Mouse (Mus musculus): Measurements from ENCODE around the gene Trpc4ap. TPM values are rescaled to one million over a fixed set of nuclear protein-coding genes. Genes with fewer than 3 reads are reported as not detected.

Trpc4ap gene
- total RNA-seq, 2 experiments from 2014 or later, result 140 TPM

GRCm38 (mm10) chr2:155590876-155591275 lies 101.3 kb downstream of the Trpc4ap start:
- no peak for DNase-seq (ENCODE audit: low spot score in 2 of 2)
- intact Hi-C loops (cut with DNase I), result no loop called here

GRCm38 (mm10) chr2:155589521-155589920 lies 102.7 kb downstream of the Trpc4ap start:
- intact Hi-C loops (cut with DNase I), result no loop called here
- DNase-seq (ENCODE audit: low spot score in 2 of 2), result peak in 1 of 2 experiments; percentile 14

- intact Hi-C loops (cut with DNase I), result no loop called here
- no peak for DNase-seq (ENCODE audit: low spot score in 2 of 2)
Measured at GRCm38 (mm10) chr2:155588136-155588535, 104.0 kb downstream of the Trpc4ap start.

GRCm38 (mm10) chr2:155585486-155585885 lies 106.7 kb downstream of the Trpc4ap start:
- intact Hi-C loops (cut with DNase I), result loop anchor here (2.0 kb wide), 1 partner anchor 69 kb away; the partner anchor contains the start of gene Acss2
- DNase-seq (ENCODE audit: low spot score in 2 of 2), result no peak

- no peak for DNase-seq (ENCODE audit: low spot score in 2 of 2)
- intact Hi-C loops (cut with DNase I), result loop anchor here (2.0 kb wide), 1 partner anchor 68 kb away; the partner anchor contains the start of gene Acss2
Measured at GRCm38 (mm10) chr2:155585082-155585481, 107.1 kb downstream of the Trpc4ap start.

Small RNAs within 50 kb of the gene (microRNA-seq; reads per million reads assigned to microRNA genes)
- 4.2 to 18.2 reads per million in 2 experiments for gene Mir499

Other genes starting within 250 kb of the Trpc4ap start
- 10 to 100 TPM; 60.9 to 63.8 TPM for gene Ncoa6, start 218.5 kb downstream of the Trpc4ap start, total RNA-seq (2021)
- gene Acss2, start 174.4 kb downstream of the Trpc4ap start, total RNA-seq (2021), result 10 to 100 TPM; 46.6 to 52.7 TPM
- gene Ggt7, start 174.1 kb downstream of the Trpc4ap start, total RNA-seq (2021), result 100 to 1,000 TPM; 112 to 120 TPM
- gene Gss, start 99.6 kb downstream of the Trpc4ap start, total RNA-seq (2021), result 10 to 100 TPM; 15.8 to 18.3 TPM
- 1 to 10 TPM; 4.5 to 5.6 TPM for gene Myh7b, start 81.2 kb downstream of the Trpc4ap start, total RNA-seq (2021)
- gene Edem2, start 37.1 kb upstream of the Trpc4ap start, total RNA-seq (2021), result 10 to 100 TPM; 16.6 to 17.8 TPM
- gene Gm17581, start 43.5 kb upstream of the Trpc4ap start, total RNA-seq (2021), result not detected
- 1 to 10 TPM; 1.8 to 1.9 TPM for gene Procr, start 58.7 kb upstream of the Trpc4ap start, total RNA-seq (2021)
- 10 to 100 TPM; 45.8 to 50.0 TPM for gene Mmp24, start 83.0 kb upstream of the Trpc4ap start, total RNA-seq (2021)
- gene BC029722, start 127.0 kb upstream of the Trpc4ap start, total RNA-seq (2021), result 10 to 100 TPM; 45.7 to 50.3 TPM
- 10 to 100 TPM; 65.3 to 67.6 TPM for gene Eif6, start 134.5 kb upstream of the Trpc4ap start, total RNA-seq (2021)
- gene Fam83c, start 142.5 kb upstream of the Trpc4ap start, total RNA-seq (2021), result not detected
- 10 to 100 TPM; 45.8 to 50.2 TPM for gene Uqcc1, start 237.9 kb upstream of the Trpc4ap start, total RNA-seq (2021)
- not detected for gene Gm15557, start 248.3 kb upstream of the Trpc4ap start, total RNA-seq (2021)